Mouse (Mus musculus) cerebellum, adult 2 months (tissue): ENCODE measurements around the gene Socs3.

ENCODE experiments used
- CTCF ChIP-seq: fragments of 200-500 bp; IDR thresholded peaks from 2 replicates; pipeline ENCODE4 v1.5.1; 2011; ENCODE audit warnings: low read depth, mild to moderate bottlenecking, control low read depth, low read length, moderate library complexity, borderline replicate concordance; ENCODE audit not compliant: insufficient read depth
- POLR2A ChIP-seq: fragments of 200-500 bp; IDR thresholded peaks from 2 replicates; pipeline ENCODE4 v1.6.1; 2011; ENCODE audit warnings: low read length, control low read depth, borderline replicate concordance; ENCODE audit not compliant: insufficient read depth

DNA sequence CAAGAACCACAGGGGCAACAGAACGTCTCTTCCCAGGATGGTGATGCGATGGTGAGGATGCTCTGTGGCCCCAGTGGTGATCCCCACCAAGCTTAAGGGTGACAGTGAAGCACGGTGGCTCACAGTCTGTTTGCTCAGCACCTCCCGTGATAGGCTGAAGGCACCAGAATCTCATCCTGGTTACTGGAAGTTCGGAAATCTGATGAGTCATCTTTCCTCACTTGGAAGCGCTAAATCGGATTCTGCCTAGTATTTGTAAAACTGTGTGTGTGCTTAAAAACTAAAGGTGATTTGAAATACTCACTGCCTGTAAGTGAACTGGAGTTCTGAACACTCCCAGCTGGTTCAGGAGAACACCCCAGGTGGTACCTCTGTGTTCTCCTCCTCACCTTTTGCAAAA is 13.9 kb upstream of the Socs3 start:
- TF ChIP-seq CTCF (no peak), POLR2A (no peak)
